Mouse (Mus musculus) left cerebral cortex, postnatal 36 days (tissue): Measurements from ENCODE around the gene Arsg. TPM values are rescaled to one million over a fixed set of nuclear protein-coding genes. Genes with fewer than 3 reads are reported as not detected.
A peak's percentile ranks its signal among the peaks of the same experiment; 100 is the strongest.

Experiments
- DNase-seq, 2 experiments: peaks; one replicate each; pipeline ENCODE4 v3.0.0; 2021 to 2022; ENCODE audit warnings: low spot score in 2 of 2, mixed read lengths in 1 of 2
- intact Hi-C: fragments of 180-260 bp; cut with DNase I; formaldehyde crosslinking; loops from one replicate; pipeline ENCODE4 v1.15.1; 2025
- microRNA-seq: library from miRNA; unstranded; fragments of <30 nt; microRNA quantifications from one replicate; pipeline ENCODE4 v1.2.0, GENCODE M21; 2022
- total RNA-seq, 2 experiments: library from RNA; stranded (reverse); gene quantifications; 2 replicates each; pipeline ENCODE4 v1.2.3; 2021

Gene Arsg
- total RNA-seq, 2 experiments from 2014 or later: 11.6 to 14.2 TPM

DNA sequence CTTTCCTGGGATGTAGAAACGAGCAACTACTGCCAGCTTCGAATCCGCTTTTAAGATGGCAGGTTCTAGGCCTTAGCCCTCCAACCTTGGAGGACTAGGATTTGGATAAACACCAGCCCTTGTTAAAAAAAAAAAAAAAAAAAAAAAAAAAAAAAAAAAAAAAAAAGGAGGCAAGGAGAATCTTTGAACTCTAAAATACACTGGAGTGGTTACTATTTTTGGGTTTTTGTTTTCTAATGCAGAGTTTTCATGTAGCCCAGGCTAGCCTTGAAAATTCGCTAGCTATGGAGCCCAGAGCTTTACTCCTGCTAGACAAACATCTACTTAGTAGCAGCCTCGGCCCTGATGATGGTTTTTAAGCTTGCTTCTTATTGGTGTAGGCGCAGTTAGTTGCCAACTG is 134.4 kb downstream of the Arsg start:
- intact Hi-C loops: no loop called here

DNA sequence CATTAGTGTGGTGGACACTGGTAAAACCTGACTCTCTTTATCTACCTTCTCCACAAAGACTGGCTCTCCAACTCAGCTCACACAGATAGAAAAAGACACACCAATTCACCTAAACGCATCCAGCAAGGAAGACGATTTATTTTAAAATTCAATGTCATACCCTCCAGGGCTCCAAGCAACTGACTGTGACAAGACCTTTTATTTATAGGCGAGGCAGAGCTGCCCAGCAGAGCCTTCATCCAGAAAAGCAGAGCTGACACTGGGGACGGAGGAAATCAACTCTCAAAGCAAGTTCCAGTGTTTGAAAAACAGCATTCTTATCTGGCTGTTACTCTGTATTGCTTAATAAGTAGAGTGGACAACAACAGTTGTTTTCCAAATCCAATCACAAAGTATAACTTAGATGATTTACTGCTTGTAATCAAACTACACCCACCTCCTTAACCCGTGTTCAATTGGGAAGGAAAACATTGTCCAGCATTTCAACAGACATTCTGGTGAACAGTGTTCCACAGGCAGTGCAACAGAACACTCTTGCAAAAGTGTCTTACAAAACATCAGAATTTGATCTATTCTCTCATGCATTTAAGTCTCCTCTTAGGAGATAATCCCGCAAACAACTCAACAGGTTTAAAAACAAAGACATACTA is 135.9 kb downstream of the Arsg start:
- no peak for DNase-seq
- intact Hi-C loops: no loop called here

More for the DNA sequence above, 134.4 kb downstream of the Arsg start:
- DNase-seq: no peak

DNA sequence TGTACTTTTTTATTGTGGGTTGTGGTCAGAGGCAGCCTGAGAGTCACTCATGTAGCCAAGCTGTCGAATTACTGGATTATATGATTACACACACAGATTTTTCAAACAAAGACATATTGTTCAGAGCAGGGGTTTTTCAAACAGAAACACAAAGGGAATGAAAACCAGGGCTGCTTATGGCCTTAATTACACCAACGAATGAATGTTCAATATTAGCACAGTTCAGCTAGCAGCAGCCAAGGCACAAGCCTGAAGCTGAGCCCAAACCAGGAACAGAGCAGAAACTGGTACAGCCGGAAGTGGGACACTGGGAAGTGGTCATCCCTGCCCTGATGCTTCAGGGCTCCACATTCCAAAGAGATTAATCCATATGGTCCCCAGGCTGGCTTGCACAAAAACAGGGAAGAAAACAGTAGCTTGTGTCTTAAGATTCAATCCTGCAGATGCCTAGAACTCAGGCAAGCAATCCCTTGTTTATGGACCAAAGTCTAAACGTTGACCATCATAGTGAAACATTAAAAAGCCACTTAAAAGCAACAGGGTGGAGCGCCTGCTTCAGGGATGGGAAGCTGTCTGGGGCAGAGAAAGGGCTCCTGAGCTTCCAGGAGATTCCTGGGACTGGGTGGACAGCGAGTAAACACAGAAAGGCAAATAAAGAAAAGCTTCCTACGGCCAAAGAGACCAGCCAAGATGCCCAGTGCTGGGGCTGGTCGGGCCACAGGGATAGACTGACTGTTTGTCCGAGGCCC is 137.0 kb downstream of the Arsg start:
- intact Hi-C loops: loop anchor here (5.0 to 10.0 kb wide), 3 partner anchors 42 to 295 kb away; partner anchors contain the start of genes Arsg and Slc16a6

DNA sequence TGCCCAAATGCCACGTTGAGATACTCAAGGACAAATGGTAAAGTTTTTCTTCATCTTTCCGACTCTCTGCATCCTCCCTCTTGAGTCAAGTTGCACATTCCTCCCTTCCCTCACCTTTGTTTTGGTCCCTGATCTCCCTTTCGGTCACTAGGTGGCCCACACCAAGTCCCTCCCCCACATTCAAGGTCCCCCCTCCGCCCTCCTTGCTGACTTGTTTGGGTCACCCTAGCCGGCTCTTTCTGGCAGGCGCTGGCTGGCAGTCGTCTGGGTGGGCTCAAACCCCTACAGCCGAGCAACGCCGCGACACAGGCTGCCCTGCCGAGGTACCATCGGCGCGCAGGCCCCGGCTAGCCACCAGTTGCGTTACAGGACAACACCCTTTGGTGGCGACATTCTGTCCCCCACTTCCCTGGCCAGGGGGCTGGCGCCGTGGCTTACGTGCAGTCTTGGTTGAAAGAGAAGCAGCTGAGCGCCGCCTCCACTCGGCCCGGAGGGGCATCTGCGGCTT is 137.7 kb downstream of the Arsg start:
- intact Hi-C loops: loop anchor here (5.0 to 10.0 kb wide), 3 partner anchors 41 to 296 kb away; partner anchors contain the start of genes Arsg and Slc16a6
- DNase-seq: peak in 1 of 2 experiments; percentile 9

More for the DNA sequence above, 137.0 kb downstream of the Arsg start:
- peak in 1 of 2 experiments; percentile 12 for DNase-seq

DNA sequence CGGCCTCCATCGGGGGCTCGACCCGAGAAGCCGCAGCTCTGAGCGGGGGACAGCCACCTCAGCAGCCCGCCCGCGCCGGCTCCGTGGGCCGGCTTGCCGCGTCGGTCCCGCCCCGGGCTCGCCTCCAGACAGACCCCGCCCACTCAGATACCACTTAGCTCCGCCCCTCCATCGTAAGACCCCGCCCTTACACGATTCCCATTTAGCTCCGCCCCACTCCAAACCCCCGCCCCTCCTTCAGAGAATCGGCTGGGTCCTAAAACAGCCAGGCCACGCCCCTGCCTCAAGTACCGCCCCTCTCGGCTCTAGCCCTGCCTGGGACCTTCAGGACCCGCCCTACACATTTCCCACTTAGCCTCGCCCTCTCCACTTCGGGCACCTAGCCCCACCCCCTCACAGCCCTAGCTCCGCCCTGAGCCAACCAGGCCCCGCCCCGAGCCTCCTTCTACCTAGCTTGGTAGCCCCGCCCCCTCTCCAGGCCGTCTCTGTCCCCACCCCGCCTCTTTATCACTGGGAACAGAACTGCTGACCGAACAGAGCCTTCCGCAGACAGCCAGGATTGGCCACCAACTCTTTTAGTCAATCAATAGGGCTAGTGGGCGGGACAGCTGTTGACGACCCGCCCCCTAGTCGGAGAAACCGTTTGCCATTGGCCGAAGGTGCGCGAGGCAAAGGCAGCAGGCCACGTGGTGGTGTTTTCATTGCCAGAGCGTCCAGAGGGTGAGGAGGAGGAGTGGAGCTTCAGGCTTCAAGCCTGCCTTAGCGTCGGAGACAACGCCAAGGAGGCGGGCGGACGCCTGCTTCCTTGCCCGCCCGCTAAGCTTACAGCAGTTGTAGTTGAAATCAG is 138.4 kb downstream of the Arsg start, which contains the start of gene Wipi1:
Gene Wipi1 (minus strand): TSS at position 665 of the 847 bp plus-strand sequence.
- intact Hi-C loops: loop anchor here (5.0 to 10.0 kb wide), 3 partner anchors 41 to 297 kb away; partner anchors contain the start of genes Arsg and Slc16a6
- peak; percentile 97 for DNase-seq

DNA sequence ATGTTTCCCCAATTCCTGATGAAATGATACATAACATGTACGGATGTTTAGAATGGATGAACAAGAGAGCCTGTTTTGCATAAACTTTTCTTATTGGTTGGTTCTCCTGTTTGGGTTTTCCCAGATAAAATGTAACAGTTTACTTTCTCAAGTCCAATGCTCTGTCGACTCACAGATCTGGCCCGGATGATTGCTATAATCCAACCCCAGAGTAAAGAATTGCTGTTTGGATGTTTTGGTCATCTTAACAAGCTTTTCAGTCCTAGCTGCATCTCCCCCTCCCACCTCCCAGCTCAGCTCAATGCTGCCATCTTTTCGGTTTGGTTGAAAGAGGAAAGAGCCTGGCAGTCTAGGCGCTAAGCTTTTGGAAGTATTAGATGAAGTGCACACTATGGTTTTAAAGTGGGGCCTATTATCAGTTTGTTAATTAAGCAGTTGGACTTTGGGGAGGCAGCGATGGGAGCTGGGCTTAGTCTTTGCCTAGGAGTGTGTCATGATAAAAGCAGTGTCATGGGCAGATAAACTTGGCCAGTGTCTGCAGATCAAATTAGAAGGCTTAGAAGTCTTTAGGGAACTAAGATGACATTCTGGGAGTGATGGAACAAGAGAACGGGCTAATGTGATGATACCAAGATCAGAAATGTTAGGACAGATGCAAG is 139.8 kb downstream of the Arsg start:
- intact Hi-C loops: loop anchor here (5.0 to 10.0 kb wide), 3 partner anchors 39 to 298 kb away; partner anchors contain the start of genes Arsg and Slc16a6

DNA sequence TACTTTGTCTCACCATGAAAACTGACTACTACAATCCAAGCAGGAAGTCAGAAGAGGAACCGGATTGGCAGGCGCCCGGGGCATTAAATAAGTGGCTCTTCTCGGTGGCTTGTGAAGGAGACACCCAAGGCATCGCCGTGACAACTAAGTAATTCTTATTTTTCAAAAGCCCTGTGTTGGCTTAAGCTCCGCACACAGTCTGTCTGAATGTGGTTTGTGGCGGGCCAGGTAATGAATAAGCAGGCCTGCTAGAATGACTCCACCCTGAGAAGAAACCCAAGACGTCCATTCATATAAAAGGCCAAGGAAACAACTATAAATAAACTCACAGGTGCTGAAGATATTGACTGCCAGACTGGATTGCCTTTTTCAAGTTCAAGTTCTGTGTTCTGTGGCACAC is 142.1 kb downstream of the Arsg start:
- intact Hi-C loops: loop anchor here (10.0 kb wide), 1 partner anchor 300 kb away; no protein-coding TSS in a partner anchor
- no peak for DNase-seq

More for the DNA sequence above, 139.8 kb downstream of the Arsg start:
- no peak for DNase-seq

DNA sequence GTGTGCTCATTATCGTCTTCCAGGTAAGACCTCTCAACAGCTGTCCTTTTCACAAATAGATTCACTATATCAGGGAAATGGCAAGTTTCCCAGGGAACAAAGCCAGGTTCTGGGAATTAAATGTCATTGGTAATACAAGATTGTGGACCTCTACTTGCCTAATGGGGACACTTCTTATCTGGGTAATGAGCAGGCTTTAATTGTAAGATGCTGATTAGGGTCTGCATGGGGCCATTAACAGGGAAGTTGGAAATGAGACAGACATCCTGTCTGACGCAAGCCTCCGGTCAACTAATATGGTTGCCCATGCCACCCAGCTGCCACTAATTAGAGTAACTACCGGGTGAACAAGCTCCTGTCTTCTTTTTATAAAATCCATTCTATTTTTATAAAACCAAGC is 143.2 kb downstream of the Arsg start:
- no peak for DNase-seq
- intact Hi-C loops: loop anchor here (10.0 kb wide), 1 partner anchor 302 kb away; no protein-coding TSS in a partner anchor

DNA sequence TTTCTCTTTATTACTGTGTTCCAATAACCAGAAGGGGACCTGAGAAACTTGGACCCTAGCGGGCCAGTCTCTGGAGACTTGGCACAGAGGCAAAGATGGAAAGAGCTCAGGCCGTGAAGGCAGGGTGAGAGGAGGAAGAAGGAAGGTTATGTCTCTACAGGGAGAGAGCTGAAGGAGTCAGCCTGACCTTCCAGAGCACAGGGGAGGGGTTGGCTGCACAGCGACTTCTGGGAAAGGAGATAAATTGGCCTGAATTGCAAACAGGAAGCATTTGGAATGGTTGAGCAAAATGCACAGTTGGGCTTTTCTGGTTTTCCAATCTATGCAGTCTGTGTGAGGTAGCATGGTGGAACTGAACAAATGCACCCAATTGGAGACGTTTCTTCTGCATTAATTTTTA is 143.6 kb downstream of the Arsg start:
- intact Hi-C loops: loop anchor here (10.0 kb wide), 1 partner anchor 302 kb away; no protein-coding TSS in a partner anchor
- no peak for DNase-seq

DNA sequence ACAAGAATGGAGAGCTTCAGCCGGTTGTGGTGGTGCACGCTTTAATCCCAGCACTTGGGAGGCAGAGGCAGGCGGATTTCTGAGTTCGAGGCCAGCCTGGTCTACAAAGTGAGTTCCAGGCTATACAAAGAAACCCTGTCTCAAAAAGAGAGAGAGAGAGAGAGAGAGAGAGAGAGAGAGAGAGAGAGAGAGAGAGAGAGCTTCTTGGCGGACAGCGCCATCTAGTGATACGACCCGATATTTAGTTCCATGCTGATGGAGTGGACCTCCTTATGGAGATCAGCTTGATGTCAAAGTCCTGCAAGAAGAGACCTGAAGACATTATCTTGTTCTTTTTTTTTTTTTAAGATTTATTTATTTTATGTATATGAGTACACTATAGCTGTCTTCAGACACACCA is 145.9 kb downstream of the Arsg start:
- peak; percentile 12 to 35 for DNase-seq
- intact Hi-C loops: loop anchor here (10.0 kb wide), 1 partner anchor 304 kb away; no protein-coding TSS in a partner anchor

DNA sequence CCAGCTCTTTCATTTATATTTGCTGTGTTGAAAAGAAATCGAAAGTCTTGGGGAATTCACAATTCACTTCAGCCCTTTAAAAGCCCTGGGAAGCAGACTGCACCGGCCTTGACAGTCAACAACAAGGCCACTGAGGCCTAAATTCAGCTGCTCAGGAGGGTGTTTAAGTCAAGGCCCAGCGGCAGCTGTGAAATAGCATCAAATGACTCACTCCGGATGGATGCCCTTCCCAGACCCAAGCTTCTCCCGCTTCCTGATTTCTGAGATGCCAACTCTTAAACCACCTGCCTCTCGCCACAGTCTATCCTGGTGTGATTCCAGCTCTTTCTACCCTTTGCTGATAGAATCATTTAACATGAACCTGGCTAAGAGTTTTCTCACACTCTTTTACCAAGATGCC is 147.2 kb downstream of the Arsg start:
- intact Hi-C loops: no loop called here

DNA sequence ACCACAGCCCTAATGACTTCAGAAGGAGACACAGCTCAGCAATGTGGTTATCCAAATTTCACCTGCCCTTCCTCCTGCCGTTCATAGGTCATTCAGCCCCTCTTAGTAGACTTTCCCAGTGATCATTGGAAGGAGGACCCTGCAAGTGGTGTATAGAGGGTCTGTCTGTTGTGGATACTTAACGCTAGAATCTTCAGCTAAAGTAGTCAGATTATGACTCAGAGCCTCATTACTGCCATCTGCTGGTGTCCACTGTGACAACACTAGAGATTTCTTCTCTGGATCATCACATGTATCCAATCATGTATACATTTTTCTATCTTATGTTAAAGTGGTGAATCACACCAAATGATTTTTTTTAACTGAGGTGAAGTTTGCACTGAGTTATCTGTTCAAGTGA is 148.0 kb downstream of the Arsg start:
- intact Hi-C loops: no loop called here
- DNase-seq: peak; percentile 32 to 44

More for the DNA sequence above, 147.2 kb downstream of the Arsg start:
- DNase-seq: no peak

DNA sequence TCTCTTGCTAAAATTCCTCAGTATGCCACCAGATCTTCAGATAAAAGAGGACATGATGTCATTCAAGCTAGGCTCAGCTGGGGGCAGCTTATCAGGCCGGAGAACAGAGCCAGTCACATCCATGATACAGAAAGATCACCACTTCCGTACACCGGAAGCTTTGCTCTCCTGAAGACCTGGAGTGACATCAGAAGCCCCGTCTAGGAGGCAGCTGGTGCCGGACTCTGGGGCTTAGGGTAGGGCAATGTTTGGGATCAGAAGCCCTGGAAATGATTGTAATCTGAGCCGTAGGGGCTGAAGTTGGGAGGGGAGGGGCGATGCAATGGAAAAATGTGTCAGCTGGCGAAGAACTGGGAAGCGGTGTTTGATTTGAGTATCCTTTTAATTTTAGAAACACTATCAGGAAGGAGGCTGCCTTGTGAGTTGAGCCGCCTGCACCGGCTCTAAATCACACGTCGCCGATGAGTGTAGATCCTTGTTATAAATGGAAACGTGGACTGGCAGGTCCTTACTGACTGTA is 149.4 kb downstream of the Arsg start:
- intact Hi-C loops: no loop called here
- no peak for DNase-seq

Small RNAs within 50 kb of the gene (microRNA-seq; reads per million reads assigned to microRNA genes)
- gene Gm25540: not detected

Other genes with a start within 250 kb of the Arsg start
- gene Rgs9, start 175.2 kb upstream of the Arsg start, total RNA-seq: 10 to 100 TPM; 30.8 to 65.3 TPM
- 10 to 100 TPM; 47.6 to 48.0 TPM for gene Gna13, start 110.5 kb upstream of the Arsg start, total RNA-seq
- not detected for gene 9930022D16Rik, start 59.5 kb upstream of the Arsg start, total RNA-seq
- 10 to 100 TPM; 42.2 to 49.9 TPM for gene Amz2, start 47.4 kb upstream of the Arsg start, total RNA-seq
- gene Slc16a6, start 224 bp downstream of the Arsg start, total RNA-seq: 10 to 100 TPM; 10.2 to 12.6 TPM
- gene Wipi1, start 138.6 kb downstream of the Arsg start, total RNA-seq: 10 to 100 TPM; 22.3 to 22.7 TPM
- 100 to 1,000 TPM; 563 to 569 TPM for gene Prkar1a, start 176.0 kb downstream of the Arsg start, total RNA-seq
- gene Fam20a, start 248.9 kb downstream of the Arsg start, total RNA-seq: 10 to 100 TPM; 14.0 to 15.6 TPM